Mouse (Mus musculus) mouse trophoblast stem cell (cell line): Measurements from ENCODE around the gene Tgm7.

Experiments used
- in situ Hi-C, 2 experiments: fragments of 300-500 bp; cut with MseI, MboI; formaldehyde crosslinking; loops; 2 replicates in 1 of 2; 3 replicates in 1 of 2; pipeline ENCODE4 v1.15.1; 2025

Tgm7 gene

GRCm38 (mm10) chr2:121074747-121075146, 34.8 kb downstream of the Tgm7 start:
- in situ Hi-C loops, result no loop called here

GRCm38 (mm10) chr2:121071871-121072270, 37.7 kb downstream of the Tgm7 start:
- in situ Hi-C loops, result no loop called here

GRCm38 (mm10) chr2:121069506-121069905, 40.1 kb downstream of the Tgm7 start:
- in situ Hi-C loops, result no loop called here

GRCm38 (mm10) chr2:121067116-121067515, 42.5 kb downstream of the Tgm7 start:
- in situ Hi-C loops, result no loop called here

GRCm38 (mm10) chr2:121061315-121061714, 48.3 kb downstream of the Tgm7 start:
- in situ Hi-C loops, result no loop called here

GRCm38 (mm10) chr2:121057997-121058396, 51.6 kb downstream of the Tgm7 start:
- in situ Hi-C loops, result no loop called here

GRCm38 (mm10) chr2:121055915-121056314, 53.7 kb downstream of the Tgm7 start:
- in situ Hi-C loops, result no loop called here

GRCm38 (mm10) chr2:121054060-121054459, 55.5 kb downstream of the Tgm7 start:
- in situ Hi-C loops, result no loop called here

- in situ Hi-C loops, result no loop called here
These were observed 57.4 kb downstream of the Tgm7 start for GRCm38 (mm10) chr2:121052176-121052575.

- in situ Hi-C loops, result no loop called here
These were observed 63.9 kb downstream of the Tgm7 start for GRCm38 (mm10) chr2:121045653-121046052.
